Mouse (Mus musculus) c-Kit-positive CD71-positive TER-119-positive erythroid progenitor cells, embryonic 14.5 days (primary cell): Measurements from ENCODE around the gene Sgo1.
"Not testable (repeated sequence)": the region's sequence is repeated elsewhere in the genome, so short reads cannot be mapped to it uniquely, and the experiment has no call there.

Source experiments
- DNase-seq: peaks from one replicate; pipeline ENCODE4 v3.0.0-alpha.2; 2013; ENCODE audit warnings: low spot score

Sgo1 gene

GRCm38 (mm10) chr17:53688877-53689802 lies at the start of gene Sgo1:
Gene Sgo1 (minus strand): TSS chr17:53689333.
- DNase-seq: peak; percentile 97

GRCm38 (mm10) chr17:53718916-53719315 lies 29.8 kb upstream of the Sgo1 start:
- not testable (repeated sequence) for DNase-seq

- DNase-seq: no peak
These were observed 29.3 kb upstream of the Sgo1 start for GRCm38 (mm10) chr17:53718474-53718873.

- not testable (repeated sequence) for DNase-seq
These were observed 26.0 kb upstream of the Sgo1 start for GRCm38 (mm10) chr17:53715161-53715560.

- DNase-seq: no peak
These were observed 25.3 kb upstream of the Sgo1 start for GRCm38 (mm10) chr17:53714453-53714852.

- not testable (repeated sequence) for DNase-seq
These were observed 8.4 kb upstream of the Sgo1 start for GRCm38 (mm10) chr17:53697521-53697920.

- DNase-seq: no peak
These were observed 4.9 kb upstream of the Sgo1 start for GRCm38 (mm10) chr17:53694039-53694438.

GRCm38 (mm10) chr17:53689946-53690345 lies 813 bp upstream of the Sgo1 start:
- no peak for DNase-seq

GRCm38 (mm10) chr17:53688321-53688720 lies 812 bp downstream of the Sgo1 start:
- DNase-seq: peak; percentile 31

GRCm38 (mm10) chr17:53678716-53679115 lies 10.4 kb downstream of the Sgo1 start:
- DNase-seq: no peak

- DNase-seq: no peak
These were observed 18.7 kb downstream of the Sgo1 start for GRCm38 (mm10) chr17:53670453-53670852.

- no peak for DNase-seq
These were observed 24.3 kb downstream of the Sgo1 start for GRCm38 (mm10) chr17:53664703-53665382.

GRCm38 (mm10) chr17:53664267-53664666 lies 24.9 kb downstream of the Sgo1 start:
- DNase-seq: no peak

GRCm38 (mm10) chr17:53661056-53661840 lies 27.9 kb downstream of the Sgo1 start:
- no peak for DNase-seq

GRCm38 (mm10) chr17:53659738-53660137 lies 29.4 kb downstream of the Sgo1 start:
- no peak for DNase-seq

GRCm38 (mm10) chr17:53659230-53659629 lies 29.9 kb downstream of the Sgo1 start:
- no peak for DNase-seq

GRCm38 (mm10) chr17:53658668-53659067 lies 30.5 kb downstream of the Sgo1 start:
- DNase-seq: no peak

GRCm38 (mm10) chr17:53657391-53657790 lies 31.7 kb downstream of the Sgo1 start:
- DNase-seq: peak; percentile 15

- no peak for DNase-seq
These were observed 32.7 kb downstream of the Sgo1 start for GRCm38 (mm10) chr17:53656369-53656860.

- DNase-seq: no peak
These were observed 33.2 kb downstream of the Sgo1 start for GRCm38 (mm10) chr17:53655959-53656358.

- DNase-seq: no peak
These were observed 34.1 kb downstream of the Sgo1 start for GRCm38 (mm10) chr17:53655081-53655480.

GRCm38 (mm10) chr17:53654596-53654995 lies 34.5 kb downstream of the Sgo1 start:
- no peak for DNase-seq
